Mouse (Mus musculus) CH12.LX (cell line): ENCODE results near the gene Fyttd1.
"Not testable (repeated sequence)": the region's sequence is repeated elsewhere in the genome, so short reads cannot be mapped to it uniquely, and the experiment has no call there.

Experiments
- CTCF ChIP-seq, 2 experiments: IDR thresholded peaks in 1 of 2; conservative IDR thresholded peaks in 1 of 2; 2 replicates each; pipeline ENCODE4 v1.5.1; 2011 to 2012; ENCODE audit warnings: low read depth in 2 of 2, low read length in 2 of 2, improper control_type of control experiment in 1 of 2, inconsistent platforms in 1 of 2, mild to moderate bottlenecking in 1 of 2, moderate library complexity in 1 of 2
- E2F4 ChIP-seq: IDR thresholded peaks from 2 replicates; pipeline ENCODE4 v1.6.1; 2011; ENCODE audit warnings: low read depth, low read length, improper control_type of control experiment; ENCODE audit not compliant: insufficient replicate concordance
- ZNF384 ChIP-seq: IDR thresholded peaks from 2 replicates; pipeline ENCODE4 v1.6.1; 2012; ENCODE audit warnings: low read depth, low read length, improper control_type of control experiment, inconsistent platforms

DNA sequence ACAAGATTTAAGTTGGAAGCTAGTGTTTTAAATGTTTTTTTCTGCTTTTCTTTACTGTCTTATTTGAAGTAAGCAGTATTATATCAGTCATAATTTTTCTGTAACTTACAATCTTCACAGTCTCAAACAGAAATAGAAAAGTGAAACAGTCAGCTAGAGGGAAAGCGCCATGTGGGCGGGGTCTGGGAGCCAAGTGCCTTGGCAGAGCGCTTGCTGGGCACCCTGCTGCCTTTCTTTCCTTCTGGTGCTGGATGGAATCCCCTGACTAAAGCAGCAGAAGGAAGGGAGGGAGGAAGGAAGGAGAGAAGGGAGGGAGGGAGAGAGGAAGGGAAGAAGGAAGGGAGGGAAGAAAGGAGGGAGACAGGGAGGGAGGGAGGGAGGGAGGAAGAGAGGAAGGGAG lies 62.0 kb downstream of the Fyttd1 start:
- not testable (repeated sequence) for TF ChIP-seq ZNF384; CTCF (conservative IDR thresholded peaks at IDR 0.05 in 1 of 2, IDR thresholded peaks at IDR 0.05 in 1 of 2; ENCODE audit: low read depth in 2 of 2, low read length in 2 of 2); E2F4
